9 mouse cellular contexts compared by ENCODE assay signal in genomic region chr14:99631092-99631491, GRCm38 (mm10).
A peak's percentile ranks its signal among the peaks of the same experiment; 100 is the strongest.
DNase-seq lines count a peak whose midpoint lies in the region; ATAC-seq and TF ChIP-seq lines count a peak whose summit lies in the region.
"Had no signal": no experiment of that assay in that cellular context is flagged by ENCODE, and none has a peak within 500 bp of the region (broad histone marks: within the 10 kb centered on the region; RNA-seq: fewer than 3 reads in every experiment).

No protein-coding gene starts in this region.

- H3K4me3 ChIP-seq in hindbrain, postnatal 0 days (ENCODE audit: low read length), result no peak overlapping the region
- H3K4me3 ChIP-seq in hindbrain, embryonic 11.5 days (ENCODE audit: low read depth, low read length), result no peak overlapping the region
- H3K4me3 ChIP-seq in embryonic facial prominence, embryonic 15.5 days (replicated peaks), result no peak overlapping the region
- no peak overlapping the region for H3K4me3 ChIP-seq in limb, embryonic 15.5 days
- H3K4me3 ChIP-seq in midbrain, embryonic 16.5 days (ENCODE audit: low read depth, low read length), result no peak overlapping the region
- H3K4me3 ChIP-seq: hindbrain, embryonic 13.5 days had no signal

- no peaks in the 10 kb centered on the region for H3K27me3 ChIP-seq in hindbrain, postnatal 0 days (ENCODE audit: insufficient read depth, low read length)
- no peaks in the 10 kb centered on the region for H3K27me3 ChIP-seq in hindbrain, embryonic 11.5 days (ENCODE audit: control insufficient read depth, insufficient read depth, low read length)
- no peaks in the 10 kb centered on the region for H3K27me3 ChIP-seq in embryonic facial prominence, embryonic 15.5 days
- H3K27me3 ChIP-seq in limb, embryonic 15.5 days, result no peaks in the 10 kb centered on the region
- H3K27me3 ChIP-seq in midbrain, embryonic 16.5 days (ENCODE audit: control insufficient read depth, insufficient read depth, low read depth, low read length), result no peaks in the 10 kb centered on the region
- H3K27me3 ChIP-seq: hindbrain, embryonic 13.5 days had no signal

- H3K9ac ChIP-seq in hindbrain, postnatal 0 days (replicated peaks; ENCODE audit: low read length), result no peak overlapping the region
- H3K9ac ChIP-seq in hindbrain, embryonic 11.5 days (ENCODE audit: low read depth, low read length), result no peak overlapping the region
- H3K9ac ChIP-seq in embryonic facial prominence, embryonic 15.5 days, result no peak overlapping the region
- H3K9ac ChIP-seq in limb, embryonic 15.5 days, result no peak overlapping the region
- H3K9ac ChIP-seq in midbrain, embryonic 16.5 days (ENCODE audit: low read depth, low read length), result no peak overlapping the region
- H3K9ac ChIP-seq: hindbrain, embryonic 13.5 days had no signal

- H3K9me3 ChIP-seq in hindbrain, postnatal 0 days (ENCODE audit: low read length), result no peaks in the 10 kb centered on the region
- H3K9me3 ChIP-seq in hindbrain, embryonic 11.5 days (ENCODE audit: control insufficient read depth, low read length), result no peaks in the 10 kb centered on the region
- no peaks in the 10 kb centered on the region for H3K9me3 ChIP-seq in embryonic facial prominence, embryonic 15.5 days (replicated peaks)
- no peaks in the 10 kb centered on the region for H3K9me3 ChIP-seq in limb, embryonic 15.5 days
- H3K9me3 ChIP-seq in midbrain, embryonic 16.5 days (replicated peaks; ENCODE audit: control insufficient read depth, low read length, poor library complexity, severe bottlenecking), result no peaks in the 10 kb centered on the region
- H3K9me3 ChIP-seq: hindbrain, embryonic 13.5 days had no signal

- H3K4me2 ChIP-seq in hindbrain, postnatal 0 days (ENCODE audit: low read depth, low read length), result no peak overlapping the region
- no peak overlapping the region for H3K4me2 ChIP-seq in hindbrain, embryonic 11.5 days (replicated peaks; ENCODE audit: low read depth, low read length)
- no peak overlapping the region for H3K4me2 ChIP-seq in embryonic facial prominence, embryonic 15.5 days (replicated peaks)
- H3K4me2 ChIP-seq in limb, embryonic 15.5 days, result no peak overlapping the region
- no peak overlapping the region for H3K4me2 ChIP-seq in midbrain, embryonic 16.5 days (ENCODE audit: low read length)
- H3K4me2 ChIP-seq: hindbrain, embryonic 13.5 days had no signal

- 74% methylated on average over 10 of the region's 10 CpGs for WGBS in hindbrain, postnatal 0 days
- 80% methylated on average over 10 of the region's 10 CpGs for WGBS in hindbrain, embryonic 11.5 days
- 31% methylated on average over 10 of the region's 10 CpGs for WGBS in embryonic facial prominence, embryonic 15.5 days
- 39% methylated on average over 10 of the region's 10 CpGs for WGBS in limb, embryonic 15.5 days
- WGBS in midbrain, embryonic 16.5 days, result 82% methylated on average over 10 of the region's 10 CpGs

- TF ChIP-seq CTCF in hindbrain, postnatal 0 days (IDR thresholded peaks at IDR 0.05; ENCODE audit: low read depth), result no peak

- no peaks in the 10 kb centered on the region for H3K4me1 ChIP-seq in hindbrain, postnatal 0 days (ENCODE audit: insufficient read depth, low read length)
- no peaks in the 10 kb centered on the region for H3K4me1 ChIP-seq in hindbrain, embryonic 11.5 days (replicated peaks; ENCODE audit: control insufficient read depth, insufficient read depth, low read length)
- no peaks in the 10 kb centered on the region for H3K4me1 ChIP-seq in embryonic facial prominence, embryonic 15.5 days
- no peaks in the 10 kb centered on the region for H3K4me1 ChIP-seq in limb, embryonic 15.5 days
- no peaks in the 10 kb centered on the region for H3K4me1 ChIP-seq in midbrain, embryonic 16.5 days (ENCODE audit: control insufficient read depth, insufficient read depth, low read length)
- H3K4me1 ChIP-seq: hindbrain, embryonic 13.5 days had no signal

- H3K36me3 ChIP-seq in hindbrain, postnatal 0 days (ENCODE audit: insufficient read depth, low read length), result no peaks in the 10 kb centered on the region
- no peaks in the 10 kb centered on the region for H3K36me3 ChIP-seq in hindbrain, embryonic 11.5 days (ENCODE audit: control insufficient read depth, insufficient read depth, low read length)
- no peaks in the 10 kb centered on the region for H3K36me3 ChIP-seq in embryonic facial prominence, embryonic 15.5 days
- no peaks in the 10 kb centered on the region for H3K36me3 ChIP-seq in limb, embryonic 15.5 days
- H3K36me3 ChIP-seq in midbrain, embryonic 16.5 days (ENCODE audit: control insufficient read depth, insufficient read depth, low read length), result no peaks in the 10 kb centered on the region
- H3K36me3 ChIP-seq: hindbrain, embryonic 13.5 days had no signal

- peak; percentile 14 for DNase-seq in hindbrain, postnatal 0 days (ENCODE audit: low spot score)
- DNase-seq in hindbrain, embryonic 11.5 days (ENCODE audit: low spot score), result no peak
- DNase-seq in 416B (ENCODE audit: low read depth), result peak; percentile 60
- no peak for DNase-seq in cerebellum, postnatal 25 days

- ATAC-seq in hindbrain, postnatal 0 days, result no peak
- no peak for ATAC-seq in hindbrain, embryonic 11.5 days (ENCODE audit: low FRiP score)
- ATAC-seq in embryonic facial prominence, embryonic 15.5 days (ENCODE audit: insufficient number of reproducible peaks, low FRiP score, low TSS enrichment, low read depth), result no peak
- ATAC-seq in limb, embryonic 15.5 days (ENCODE audit: insufficient number of reproducible peaks, low FRiP score, low TSS enrichment, low read depth), result no peak
- ATAC-seq in midbrain, embryonic 16.5 days, result no peak
- no peak for ATAC-seq in megakaryocyte progenitor cell, adult 5-6 weeks (replicated peaks; ENCODE audit: poor library complexity)

- H3K27ac ChIP-seq in hindbrain, postnatal 0 days, result no peak overlapping the region
- H3K27ac ChIP-seq in hindbrain, embryonic 11.5 days (ENCODE audit: low read depth, low read length), result no peak overlapping the region
- H3K27ac ChIP-seq in embryonic facial prominence, embryonic 15.5 days (replicated peaks), result peak overlapping the region; percentile 61
- H3K27ac ChIP-seq in limb, embryonic 15.5 days, result 0 out of 2 replicates have a peak overlapping the region, but pooled peaks have one; percentile 1
- no peak overlapping the region for H3K27ac ChIP-seq in midbrain, embryonic 16.5 days (ENCODE audit: low read length)
- H3K27ac ChIP-seq: hindbrain, embryonic 13.5 days had no signal

Comparison
In these comparisons a context has a peak if more than half of its experiments do, and no peak if none do; other contexts are left out.
1. DNase-seq: peak in hindbrain, postnatal 0 days (single experiment) and 416B (single experiment); none in hindbrain, embryonic 11.5 days (single experiment) and cerebellum, postnatal 25 days (0 of 2).
2. H3K27ac ChIP-seq: peak in embryonic facial prominence, embryonic 15.5 days (single experiment) and limb, embryonic 15.5 days (single experiment); none in hindbrain, postnatal 0 days (single experiment), hindbrain, embryonic 11.5 days (single experiment) and midbrain, embryonic 16.5 days (single experiment).